Comparison of ENCODE assay signal across 19 mouse cellular contexts in the genomic region with DNA sequence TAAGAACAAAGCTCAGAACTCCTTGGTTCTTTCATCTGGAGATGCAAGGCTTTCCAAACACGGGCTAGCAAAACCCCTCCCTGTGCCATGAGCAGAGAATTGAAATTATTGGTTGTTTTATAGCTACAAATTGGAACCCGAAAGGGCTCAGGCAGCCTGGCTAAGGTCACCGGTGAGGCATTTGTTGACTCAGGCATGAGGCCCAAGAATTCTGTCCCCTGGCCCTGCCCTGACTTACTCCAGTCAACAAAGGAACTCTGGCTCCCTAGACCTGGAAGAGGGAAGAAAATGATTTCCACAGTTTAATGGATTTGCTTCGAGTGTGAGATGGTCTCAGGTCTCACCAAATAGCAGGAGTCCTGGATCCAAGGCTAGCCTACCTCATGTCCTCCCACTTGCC. TPM values are rescaled to one million over a fixed set of nuclear protein-coding genes. Genes with fewer than 3 reads are reported as not detected.
A peak's percentile ranks its signal among the peaks of the same experiment; 100 is the strongest.
DNase-seq lines count a peak whose midpoint lies in the region.
"Had no signal": no experiment of that assay in that cellular context is flagged by ENCODE, and none has a peak within 500 bp of the region (broad histone marks: within the 10 kb centered on the region; RNA-seq: fewer than 3 reads in every experiment).

No protein-coding gene starts in this region.

- DNase-seq in adrenal gland, postnatal 14 days, result peak; percentile 49
- no peak for DNase-seq in adrenal gland, postnatal 25 days
- peak; percentile 54 for DNase-seq in 3134 (ENCODE audit: extremely low read depth, insufficient read length, low spot score)
- DNase-seq in lung, adult 18-20 months, result peak; percentile 61 to 71
- peak; percentile 75 for DNase-seq in lung, postnatal 36 days
- DNase-seq in thymus, postnatal 0 days (ENCODE audit: low spot score), result no peak
- DNase-seq in urinary bladder, adult 18-20 months (ENCODE audit: low spot score in 2 of 2), result no peak
- DNase-seq: B cell, adult 2 months; cerebellum, postnatal 36 days; heart, postnatal 10 days; midbrain, embryonic 14.5 days; right cerebral cortex, adult 18-20 months; spleen, adult 18-20 months had no signal

RNA-seq across cellular contexts. Expression of a gene that starts 17.8 kb away (rescaled TPM):
- not detected in 2 replicates for total RNA-seq in adrenal gland, postnatal 14 days (2021)
- not detected in 2 replicates for total RNA-seq in adrenal gland, postnatal 25 days (2021)
- not detected in 2 replicates for polyA plus RNA-seq in thymus, postnatal 0 days (2015; fragmentation: Nextera tagmentation; extraction: Ambion mirVana)
- total RNA-seq: heart, postnatal 10 days; megakaryocyte, adult 5-6 weeks had no signal
- polyA plus RNA-seq: forebrain, embryonic 15.5 days; inflammation-experienced regulatory T-cells, adult 6 months; liver, embryonic 14.5 days; midbrain, embryonic 14.5 days; stomach, embryonic 14.5 days had no signal

RNA-seq across cellular contexts. Expression of a gene that starts 38.2 kb away (rescaled TPM):
- not detected in 2 replicates for total RNA-seq in adrenal gland, postnatal 14 days (2021)
- total RNA-seq in adrenal gland, postnatal 25 days (2021), result not detected in 2 replicates
- polyA plus RNA-seq in thymus, postnatal 0 days (2015; fragmentation: Nextera tagmentation; extraction: Ambion mirVana), result 0.64 and 0.66 TPM in 2 replicates
- total RNA-seq: left cerebral cortex, adult 8-10 months had no signal
- polyA plus RNA-seq: inflammation-experienced regulatory T-cells, adult 6 months had no signal

Comparison
In these comparisons a context has a peak if more than half of its experiments do, and no peak if none do; other contexts are left out.
1. DNase-seq: peak in adrenal gland, postnatal 14 days (single experiment), 3134 (single experiment), lung, adult 18-20 months (2 of 2) and lung, postnatal 36 days (single experiment); none in adrenal gland, postnatal 25 days (single experiment), thymus, postnatal 0 days (single experiment) and urinary bladder, adult 18-20 months (0 of 2).